16 mouse cellular contexts compared by ENCODE assay signal in the genomic region with DNA sequence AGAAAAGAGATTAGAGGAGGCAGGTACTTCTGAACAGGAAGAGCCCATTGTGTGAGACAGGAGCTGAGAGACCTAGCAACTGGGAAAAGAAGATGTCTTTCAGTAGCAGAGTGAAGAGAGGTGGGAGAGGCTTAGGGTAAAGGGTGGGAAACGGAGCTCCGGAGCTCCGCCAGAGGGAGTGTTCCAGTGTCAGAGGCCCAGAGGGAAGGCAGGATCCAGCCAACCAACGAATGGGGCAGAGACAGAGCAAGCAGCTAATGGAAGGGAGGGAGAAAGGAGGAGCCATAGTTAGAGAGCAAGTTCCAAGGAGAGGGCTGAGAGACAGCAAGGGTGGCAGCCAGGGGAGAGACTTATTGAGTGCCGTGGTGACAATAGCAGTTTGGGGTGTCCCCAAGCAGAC. TPM values are rescaled to one million over a fixed set of nuclear protein-coding genes. Genes with fewer than 3 reads are reported as not detected.
A peak's percentile ranks its signal among the peaks of the same experiment; 100 is the strongest.
DNase-seq lines count a peak whose midpoint lies in the region; ATAC-seq and TF ChIP-seq lines count a peak whose summit lies in the region.
"Had no signal": no experiment of that assay in that cellular context is flagged by ENCODE, and none has a peak within 500 bp of the region (broad histone marks: within the 10 kb centered on the region; RNA-seq: fewer than 3 reads in every experiment).

No protein-coding gene starts in this region.

- H3K9ac ChIP-seq in embryonic facial prominence, embryonic 11.5 days (replicated peaks; ENCODE audit: low read length) = no peak overlapping the region
- no peak overlapping the region for H3K9ac ChIP-seq in hindbrain, postnatal 0 days (replicated peaks; ENCODE audit: low read length)
- no peak overlapping the region for H3K9ac ChIP-seq in hindbrain, embryonic 12.5 days
- no peak overlapping the region for H3K9ac ChIP-seq in midbrain, postnatal 0 days (replicated peaks; ENCODE audit: low read length, poor library complexity, severe bottlenecking)
- H3K9ac ChIP-seq in midbrain, embryonic 15.5 days = no peak overlapping the region
- no peak overlapping the region for H3K9ac ChIP-seq in stomach, postnatal 0 days (ENCODE audit: low read length)
- H3K9ac ChIP-seq: embryonic facial prominence, embryonic 13.5 days; liver, embryonic 14.5 days had no signal

- H3K4me2 ChIP-seq in embryonic facial prominence, embryonic 11.5 days (ENCODE audit: low read depth, low read length) = no peak overlapping the region
- no peak overlapping the region for H3K4me2 ChIP-seq in hindbrain, postnatal 0 days (ENCODE audit: low read depth, low read length)
- no peak overlapping the region for H3K4me2 ChIP-seq in hindbrain, embryonic 12.5 days (replicated peaks)
- no peak overlapping the region for H3K4me2 ChIP-seq in midbrain, postnatal 0 days (ENCODE audit: low read depth, low read length, poor library complexity, severe bottlenecking)
- H3K4me2 ChIP-seq in midbrain, embryonic 15.5 days = no peak overlapping the region
- H3K4me2 ChIP-seq in stomach, postnatal 0 days (replicated peaks; ENCODE audit: low read depth) = no peak overlapping the region
- H3K4me2 ChIP-seq: embryonic facial prominence, embryonic 13.5 days had no signal

- no peaks in the 10 kb centered on the region for H3K9me3 ChIP-seq in embryonic facial prominence, embryonic 11.5 days (replicated peaks; ENCODE audit: control insufficient read depth, low read length)
- H3K9me3 ChIP-seq in embryonic facial prominence, embryonic 10.5 days = peaks cover 9% of the 10 kb centered on the region; the same call in 1 of the 2 replicates
- no peaks in the 10 kb centered on the region for H3K9me3 ChIP-seq in hindbrain, postnatal 0 days (ENCODE audit: low read length)
- 0 out of 2 replicates have a peak, but pooled peaks cover 9% of the 10 kb centered on the region for H3K9me3 ChIP-seq in hindbrain, embryonic 12.5 days (replicated peaks)
- peaks cover 5% of the 10 kb centered on the region; the same call in 1 of the 2 replicates for H3K9me3 ChIP-seq in midbrain, postnatal 0 days (ENCODE audit: low read length)
- H3K9me3 ChIP-seq in midbrain, embryonic 15.5 days = no peaks in the 10 kb centered on the region
- no peaks in the 10 kb centered on the region for H3K9me3 ChIP-seq in stomach, postnatal 0 days (ENCODE audit: control insufficient read depth, low read length)
- H3K9me3 ChIP-seq: G1E had no signal

- TF ChIP-seq CTCF in hindbrain, postnatal 0 days (IDR thresholded peaks at IDR 0.05; ENCODE audit: low read depth) = peak; percentile 29
- TF ChIP-seq CTCF in midbrain, postnatal 0 days (IDR thresholded peaks at IDR 0.05) = peak; percentile 47
- peak; percentile 34 for TF ChIP-seq CTCF in stomach, postnatal 0 days (IDR thresholded peaks at IDR 0.05; ENCODE audit: low read depth)

- H3K4me1 ChIP-seq in embryonic facial prominence, embryonic 11.5 days (ENCODE audit: control insufficient read depth, insufficient read depth, low read length) = no peaks in the 10 kb centered on the region
- peaks cover 24% of the 10 kb centered on the region for H3K4me1 ChIP-seq in embryonic facial prominence, embryonic 10.5 days
- peaks cover 17% of the 10 kb centered on the region; the same call in 1 of the 2 replicates for H3K4me1 ChIP-seq in hindbrain, postnatal 0 days (ENCODE audit: insufficient read depth, low read length)
- peaks cover 16% of the 10 kb centered on the region for H3K4me1 ChIP-seq in hindbrain, embryonic 12.5 days
- peaks cover 19% of the 10 kb centered on the region for H3K4me1 ChIP-seq in midbrain, postnatal 0 days (ENCODE audit: insufficient read depth, low read length)
- peaks cover 26% of the 10 kb centered on the region for H3K4me1 ChIP-seq in midbrain, embryonic 15.5 days
- H3K4me1 ChIP-seq in stomach, postnatal 0 days (replicated peaks; ENCODE audit: control insufficient read depth, insufficient read depth) = peaks cover 8% of the 10 kb centered on the region; the same call in 1 of the 2 replicates

- H3K27me3 ChIP-seq in embryonic facial prominence, embryonic 11.5 days (ENCODE audit: control insufficient read depth, insufficient read depth, low read length) = no peaks in the 10 kb centered on the region
- no peaks in the 10 kb centered on the region for H3K27me3 ChIP-seq in embryonic facial prominence, embryonic 10.5 days (replicated peaks; ENCODE audit: low read depth, poor library complexity, severe bottlenecking)
- no peaks in the 10 kb centered on the region for H3K27me3 ChIP-seq in hindbrain, postnatal 0 days (ENCODE audit: insufficient read depth, low read length)
- no peaks in the 10 kb centered on the region for H3K27me3 ChIP-seq in hindbrain, embryonic 12.5 days
- H3K27me3 ChIP-seq in midbrain, postnatal 0 days (ENCODE audit: insufficient read depth, low read length) = no peaks in the 10 kb centered on the region
- H3K27me3 ChIP-seq in midbrain, embryonic 15.5 days (replicated peaks) = no peaks in the 10 kb centered on the region
- H3K27me3 ChIP-seq in stomach, postnatal 0 days (ENCODE audit: control insufficient read depth, insufficient read depth, low read length) = no peaks in the 10 kb centered on the region
- H3K27me3 ChIP-seq: embryonic facial prominence, embryonic 13.5 days had no signal

- no peak for TF ChIP-seq EP300 in stomach, postnatal 0 days (optimal IDR thresholded peaks at IDR 0.05)

- no peak overlapping the region for H3K4me3 ChIP-seq in embryonic facial prominence, embryonic 11.5 days (ENCODE audit: low read depth, low read length)
- H3K4me3 ChIP-seq in embryonic facial prominence, embryonic 10.5 days = no peak overlapping the region
- H3K4me3 ChIP-seq in hindbrain, postnatal 0 days (ENCODE audit: low read length) = no peak overlapping the region
- no peak overlapping the region for H3K4me3 ChIP-seq in hindbrain, embryonic 12.5 days
- H3K4me3 ChIP-seq in midbrain, postnatal 0 days (ENCODE audit: low read depth, low read length) = no peak overlapping the region
- H3K4me3 ChIP-seq in midbrain, embryonic 15.5 days = no peak overlapping the region
- no peak overlapping the region for H3K4me3 ChIP-seq in stomach, postnatal 0 days (ENCODE audit: low read depth, low read length)
- H3K4me3 ChIP-seq: embryonic facial prominence, embryonic 13.5 days; gastrocnemius, adult 2 months had no signal

- DNase-seq in embryonic facial prominence, embryonic 11.5 days (ENCODE audit: low spot score) = peak; percentile 15
- no peak for DNase-seq in embryonic facial prominence, embryonic 10.5 days (ENCODE audit: low spot score)
- DNase-seq in hindbrain, postnatal 0 days (ENCODE audit: low spot score) = peak; percentile 18
- peak; percentile 14 for DNase-seq in midbrain, postnatal 0 days (ENCODE audit: low spot score)
- no peak for DNase-seq in stomach, postnatal 0 days (ENCODE audit: low spot score)
- DNase-seq in adrenal gland, adult 8-10 months = no peak
- DNase-seq: cerebellum, adult 8-10 months; gastrocnemius, adult 2 months; layer of hippocampus, adult 9-11 months; thymus, adult 18-20 months had no signal

- H3K36me3 ChIP-seq in embryonic facial prominence, embryonic 11.5 days (replicated peaks; ENCODE audit: control insufficient read depth, insufficient read depth, low read depth, low read length) = no peaks in the 10 kb centered on the region; the same call in none of the 2 replicates
- H3K36me3 ChIP-seq in embryonic facial prominence, embryonic 10.5 days (replicated peaks) = peaks cover 14% of the 10 kb centered on the region
- H3K36me3 ChIP-seq in hindbrain, postnatal 0 days (ENCODE audit: insufficient read depth, low read length) = peaks cover 6% of the 10 kb centered on the region; the same call in 1 of the 2 replicates
- H3K36me3 ChIP-seq in hindbrain, embryonic 12.5 days = peaks cover 10% of the 10 kb centered on the region
- no peaks in the 10 kb centered on the region for H3K36me3 ChIP-seq in midbrain, postnatal 0 days (ENCODE audit: insufficient read depth, low read length)
- H3K36me3 ChIP-seq in midbrain, embryonic 15.5 days (replicated peaks) = peaks cover 8% of the 10 kb centered on the region; the same call in 1 of the 2 replicates
- H3K36me3 ChIP-seq in stomach, postnatal 0 days (ENCODE audit: control insufficient read depth, insufficient read depth, low read length) = 0 out of 2 replicates have a peak, but pooled peaks cover 4% of the 10 kb centered on the region

- WGBS in embryonic facial prominence, embryonic 11.5 days = 15% methylated on average over 5 of the region's 5 CpGs
- WGBS in embryonic facial prominence, embryonic 10.5 days = 26% methylated on average over 5 of the region's 5 CpGs
- 25% methylated on average over 5 of the region's 5 CpGs for WGBS in hindbrain, postnatal 0 days
- 20% methylated on average over 5 of the region's 5 CpGs for WGBS in hindbrain, embryonic 12.5 days
- WGBS in midbrain, postnatal 0 days = 30% methylated on average over 5 of the region's 5 CpGs
- WGBS in midbrain, embryonic 15.5 days = 18% methylated on average over 5 of the region's 5 CpGs
- WGBS in stomach, postnatal 0 days = 21% methylated on average over 5 of the region's 5 CpGs

- ATAC-seq in embryonic facial prominence, embryonic 11.5 days (replicated peaks; ENCODE audit: insufficient number of reproducible peaks, low FRiP score, low TSS enrichment, low read depth) = no peak
- no peak for ATAC-seq in hindbrain, postnatal 0 days
- no peak for ATAC-seq in hindbrain, embryonic 12.5 days (ENCODE audit: low FRiP score)
- no peak for ATAC-seq in midbrain, postnatal 0 days (ENCODE audit: low FRiP score)
- ATAC-seq in midbrain, embryonic 15.5 days (replicated peaks) = no peak
- ATAC-seq in stomach, postnatal 0 days (ENCODE audit: low FRiP score, low TSS enrichment) = no peak
- ATAC-seq: activated CD4-positive, CD25-positive, alpha-beta regulatory T cell, adult 4 months had no signal

- H3K27ac ChIP-seq in embryonic facial prominence, embryonic 11.5 days (replicated peaks; ENCODE audit: low read depth, low read length) = no peak overlapping the region
- H3K27ac ChIP-seq in embryonic facial prominence, embryonic 10.5 days (replicated peaks) = no peak overlapping the region
- no peak overlapping the region for H3K27ac ChIP-seq in hindbrain, postnatal 0 days
- H3K27ac ChIP-seq in hindbrain, embryonic 12.5 days = no peak overlapping the region
- H3K27ac ChIP-seq in midbrain, postnatal 0 days (ENCODE audit: low read depth, low read length) = no peak overlapping the region
- no peak overlapping the region for H3K27ac ChIP-seq in midbrain, embryonic 15.5 days
- no peak overlapping the region for H3K27ac ChIP-seq in stomach, postnatal 0 days (replicated peaks)
- H3K27ac ChIP-seq: embryonic facial prominence, embryonic 13.5 days; gastrocnemius, adult 2 months; liver, embryonic 14.5 days had no signal

RNA-seq across cellular contexts. Expression of gene D3Ertd254e, which starts 4.5 kb away (rescaled TPM):
- polyA plus RNA-seq in embryonic facial prominence, embryonic 11.5 days (2014; fragmentation: Nextera tagmentation; extraction: Ambion mirVana) = 10.1 and 10.2 TPM in 2 replicates
- polyA plus RNA-seq in embryonic facial prominence, embryonic 10.5 days (2016; fragmentation: Nextera tagmentation; extraction: Ambion mirVana) = 8.2 and 9.7 TPM in 2 replicates
- total RNA-seq in hindbrain, postnatal 0 days (2014; rRNA removed) = 15.7 and 17.6 TPM in 2 replicates
- 11.2 and 12.5 TPM in 2 replicates for polyA plus RNA-seq in hindbrain, postnatal 0 days (2015; fragmentation: Nextera tagmentation; extraction: Ambion mirVana)
- 11.7 and 11.8 TPM in 2 replicates for polyA plus RNA-seq in hindbrain, embryonic 12.5 days (2016; fragmentation: Nextera tagmentation; extraction: Ambion mirVana)
- 23.1 and 23.4 TPM in 2 replicates for total RNA-seq in midbrain, postnatal 0 days (2014; rRNA removed)
- 12.5 and 12.6 TPM in 2 replicates for polyA plus RNA-seq in midbrain, postnatal 0 days (2015; fragmentation: Nextera tagmentation; extraction: Ambion mirVana)
- polyA plus RNA-seq in midbrain, embryonic 15.5 days (2015; fragmentation: Nextera tagmentation; extraction: Ambion mirVana) = 16.3 and 18.0 TPM in 2 replicates
- polyA plus RNA-seq in stomach, postnatal 0 days (2015; fragmentation: Nextera tagmentation; extraction: Ambion mirVana) = 2.5 and 2.8 TPM in 2 replicates
- total RNA-seq in adrenal gland, adult 8-10 months (2022) = 1 to 10 TPM; 7.2 to 10.0 (median 8.4) TPM

Comparison
In these comparisons a context has a peak if more than half of its experiments do, and no peak if none do; other contexts are left out.
1. DNase-seq: peak in embryonic facial prominence, embryonic 11.5 days (single experiment), hindbrain, postnatal 0 days (single experiment) and midbrain, postnatal 0 days (single experiment); none in embryonic facial prominence, embryonic 10.5 days (single experiment), stomach, postnatal 0 days (single experiment) and adrenal gland, adult 8-10 months (single experiment).
2. Peak in every context shown above with its lines, with median percentiles within 50 percentile points of each other: CTCF ChIP-seq.